Mouse (Mus musculus) heart, adult 9 months (tissue): Measurements from ENCODE around the gene Aym1.
A peak's percentile ranks its signal among the peaks of the same experiment; 100 is the strongest.
"Not testable (repeated sequence)": the region's sequence is repeated elsewhere in the genome, so short reads cannot be mapped to it uniquely, and the experiment has no call there.

Experiments
- DNase-seq, 2 experiments: peaks; one replicate each; pipeline ENCODE4 v3.0.0; 2022; ENCODE audit warnings: low spot score in 2 of 2

The Aym1 gene

GRCm38 (mm10) chr5:113357186-113357585, at the start of gene Aym1:
TSS of gene Aym1 (plus strand) at chr5:113357294.
- no peak for DNase-seq

GRCm38 (mm10) chr5:113309491-113310376, 47.4 kb upstream of the Aym1 start:
- DNase-seq: no peak

- DNase-seq: peak; percentile 64 to 66
Measured at GRCm38 (mm10) chr5:113310377-113311003, 46.6 kb upstream of the Aym1 start, which contains the start of gene Sgsm1. TSS of gene Sgsm1 (minus strand) at chr5:113310786.

- peak in 1 of 2 experiments; percentile 51 for DNase-seq
Measured at GRCm38 (mm10) chr5:113313998-113314397, 43.1 kb upstream of the Aym1 start.

GRCm38 (mm10) chr5:113323784-113324638, 33.1 kb upstream of the Aym1 start:
- peak; percentile 8 to 19 for DNase-seq

GRCm38 (mm10) chr5:113329463-113329862, 27.6 kb upstream of the Aym1 start:
- no peak for DNase-seq

GRCm38 (mm10) chr5:113330202-113330601, 26.9 kb upstream of the Aym1 start:
- DNase-seq: no peak

- no peak for DNase-seq
Measured at GRCm38 (mm10) chr5:113332239-113332638, 24.9 kb upstream of the Aym1 start.

GRCm38 (mm10) chr5:113332899-113333298, 24.2 kb upstream of the Aym1 start:
- DNase-seq: no peak

- DNase-seq: no peak
Measured at GRCm38 (mm10) chr5:113334621-113335530, 22.2 kb upstream of the Aym1 start.

GRCm38 (mm10) chr5:113335732-113336131, 21.4 kb upstream of the Aym1 start:
- DNase-seq: peak in 1 of 2 experiments; percentile 10

- no peak for DNase-seq
Measured at GRCm38 (mm10) chr5:113336281-113336680, 20.8 kb upstream of the Aym1 start.

GRCm38 (mm10) chr5:113344635-113345386, 12.3 kb upstream of the Aym1 start:
- DNase-seq: no peak

- DNase-seq: no peak
Measured at GRCm38 (mm10) chr5:113345781-113346180, 11.3 kb upstream of the Aym1 start.

GRCm38 (mm10) chr5:113346651-113347050, 10.4 kb upstream of the Aym1 start:
- not testable (repeated sequence) for DNase-seq

GRCm38 (mm10) chr5:113347593-113347992, 9.5 kb upstream of the Aym1 start:
- no peak for DNase-seq

- no peak for DNase-seq
Measured at GRCm38 (mm10) chr5:113348597-113348996, 8.5 kb upstream of the Aym1 start.

GRCm38 (mm10) chr5:113349226-113349625, 7.9 kb upstream of the Aym1 start:
- no peak for DNase-seq

- no peak for DNase-seq
Measured at GRCm38 (mm10) chr5:113349810-113350209, 7.3 kb upstream of the Aym1 start.

GRCm38 (mm10) chr5:113351768-113352167, 5.3 kb upstream of the Aym1 start:
- DNase-seq: no peak
